Mouse (Mus musculus) megakaryocyte-erythroid progenitor cell, adult 5 weeks (primary cell): Measurements from ENCODE around the gene Olfr998. TPM values are rescaled to one million over a fixed set of nuclear protein-coding genes. Genes with fewer than 3 reads are reported as not detected.

Experiments used
- polyA plus RNA-seq: library from polyadenylated mRNA; stranded (reverse); fragments of >175 nt; gene quantifications from 2 replicates; pipeline ENCODE4 v1.2.3, GENCODE M21; 2012

Gene Olfr998
- 0.06 TPM in 1 of 2 replicates, not detected in the other for polyA plus RNA-seq

GRCm38 (mm10) chr2:85588648-85589047 is at the start of gene Olfr998:
Olfr998 (plus strand) TSS chr2:85588948.

GRCm38 (mm10) chr2:85578915-85579314 is 9.8 kb upstream of the Olfr998 start, which contains the start of gene Olfr996:
Olfr996 (plus strand) TSS chr2:85579215.

GRCm38 (mm10) chr2:85611803-85612202 is 23.1 kb downstream of the Olfr998 start, which contains the start of gene Olfr1000:
Olfr1000 (minus strand) TSS chr2:85611903.

Other genes starting within 250 kb of the Olfr998 start
- not detected in 2 replicates for gene Olfr987, start 249.6 kb upstream of the Olfr998 start, polyA plus RNA-seq
- gene Olfr988, start 225.7 kb upstream of the Olfr998 start, polyA plus RNA-seq, result not detected in 2 replicates
- not detected in 2 replicates for gene Olfr992, start 179.5 kb upstream of the Olfr998 start, polyA plus RNA-seq
- gene Olfr993, start 174.1 kb upstream of the Olfr998 start, polyA plus RNA-seq, result not detected in 2 replicates
- not detected in 2 replicates for gene Olfr994, start 152.5 kb upstream of the Olfr998 start, polyA plus RNA-seq
- not detected in 2 replicates for gene Olfr995, start 145.3 kb upstream of the Olfr998 start, polyA plus RNA-seq
- gene 4833423E24Rik, start 69.9 kb upstream of the Olfr998 start, polyA plus RNA-seq, result not detected in 2 replicates
- gene Olfr996, start 9.7 kb upstream of the Olfr998 start, polyA plus RNA-seq, result not detected in 2 replicates
- not detected in 2 replicates for gene Olfr1000, start 23.0 kb downstream of the Olfr998 start, polyA plus RNA-seq
- gene Olfr1002, start 61.8 kb downstream of the Olfr998 start, polyA plus RNA-seq, result not detected in 2 replicates
- gene Olfr154, start 75.5 kb downstream of the Olfr998 start, polyA plus RNA-seq, result not detected in 2 replicates
- not detected in 2 replicates for gene Olfr1006, start 89.8 kb downstream of the Olfr998 start, polyA plus RNA-seq
- not detected in 2 replicates for gene Olfr1008, start 100.5 kb downstream of the Olfr998 start, polyA plus RNA-seq
- not detected in 2 replicates for gene Olfr1009, start 126.5 kb downstream of the Olfr998 start, polyA plus RNA-seq
- not detected in 2 replicates for gene Olfr1012, start 173.8 kb downstream of the Olfr998 start, polyA plus RNA-seq
- not detected in 2 replicates for gene Olfr1013, start 178.2 kb downstream of the Olfr998 start, polyA plus RNA-seq
- gene Olfr1014, start 183.8 kb downstream of the Olfr998 start, polyA plus RNA-seq, result not detected in 2 replicates
- gene Olfr1015, start 193.1 kb downstream of the Olfr998 start, polyA plus RNA-seq, result not detected in 2 replicates
- not detected in 2 replicates for gene Olfr1016, start 213.6 kb downstream of the Olfr998 start, polyA plus RNA-seq
- not detected in 2 replicates for gene Olfr1018, start 229.5 kb downstream of the Olfr998 start, polyA plus RNA-seq